Mouse (Mus musculus): ENCODE data around the gene Fgf6. TPM values are rescaled to one million over a fixed set of nuclear protein-coding genes. Genes with fewer than 3 reads are reported as not detected.

Fgf6 gene
- not detected in 2 replicates for polyA plus RNA-seq (2015; fragmentation: Nextera tagmentation; extraction: Ambion mirVana)

GRCm38 (mm10) chr6:127014906-127015770 is at the start of gene Fgf6:
Gene Fgf6 (plus strand): TSS chr6:127015586.
- no peak within 1 kb of the TSS for H3K9ac ChIP-seq
- H3K4me1 ChIP-seq (replicated peaks): no peaks in the 10 kb centered on the region
- WGBS: 79% methylated on average over 26 of the region's 26 CpGs
- no peak within 1 kb of the TSS for H3K27ac ChIP-seq
- ATAC-seq: no peak
- peaks cover 2% of the 10 kb centered on the region for H3K27me3 ChIP-seq (replicated peaks)
- H3K4me3 ChIP-seq (replicated peaks): no peak within 1 kb of the TSS
- H3K9me3 ChIP-seq: no peaks in the 10 kb centered on the region
- H3K4me2 ChIP-seq (replicated peaks): no peak within 1 kb of the TSS
- no peaks in the 10 kb centered on the region for H3K36me3 ChIP-seq

GRCm38 (mm10) chr6:126966241-126967026 is 49.0 kb upstream of the Fgf6 start:
- H3K27me3 ChIP-seq (replicated peaks): no peaks in the 10 kb centered on the region
- H3K9ac ChIP-seq: no peak overlapping the region
- no peak for ATAC-seq
- 84% methylated on average over 14 of the region's 14 CpGs for WGBS
- no peaks in the 10 kb centered on the region for H3K4me1 ChIP-seq (replicated peaks)
- H3K9me3 ChIP-seq: no peaks in the 10 kb centered on the region
- no peak overlapping the region for H3K27ac ChIP-seq
- no peak overlapping the region for H3K4me3 ChIP-seq (replicated peaks)
- H3K4me2 ChIP-seq (replicated peaks): no peak overlapping the region
- no peaks in the 10 kb centered on the region for H3K36me3 ChIP-seq

- WGBS: 52% methylated on average over 5 of the region's 5 CpGs
These were observed 33.7 kb upstream of the Fgf6 start for GRCm38 (mm10) chr6:126981539-126982234.

GRCm38 (mm10) chr6:126993676-126994075 is 21.7 kb upstream of the Fgf6 start:
- H3K27ac ChIP-seq: no peak overlapping the region
- H3K9me3 ChIP-seq: no peaks in the 10 kb centered on the region
- no peaks in the 10 kb centered on the region for H3K27me3 ChIP-seq (replicated peaks)
- no peak for ATAC-seq
- no peak overlapping the region for H3K4me3 ChIP-seq (replicated peaks)
- no peak overlapping the region for H3K9ac ChIP-seq
- WGBS: 53% methylated on average over 2 of the region's 2 CpGs
- H3K36me3 ChIP-seq: no peaks in the 10 kb centered on the region
- H3K4me2 ChIP-seq (replicated peaks): no peak overlapping the region
- no peaks in the 10 kb centered on the region for H3K4me1 ChIP-seq (replicated peaks)

More at GRCm38 (mm10) chr6:126981539-126982234, 33.7 kb upstream of the Fgf6 start:
- Histone ChIP-seq H3K9me3 (no peaks in the 10 kb centered on the region), H3K4me2 (replicated peaks) (no peak overlapping the region), H3K27ac (no peak overlapping the region), H3K36me3 (no peaks in the 10 kb centered on the region), H3K9ac (no peak overlapping the region), H3K27me3 (replicated peaks) (no peaks in the 10 kb centered on the region), H3K4me1 (replicated peaks) (no peaks in the 10 kb centered on the region), H3K4me3 (replicated peaks) (no peak overlapping the region)
- ATAC-seq: no peak

- Histone ChIP-seq H3K9ac (no peak overlapping the region), H3K36me3 (no peaks in the 10 kb centered on the region), H3K9me3 (no peaks in the 10 kb centered on the region), H3K4me2 (replicated peaks) (no peak overlapping the region), H3K27me3 (replicated peaks) (no peaks in the 10 kb centered on the region), H3K4me1 (replicated peaks) (no peaks in the 10 kb centered on the region), H3K4me3 (replicated peaks) (no peak overlapping the region), H3K27ac (no peak overlapping the region)
- ATAC-seq: no peak
- 83% methylated on average over 3 of the region's 3 CpGs for WGBS
These were observed 19.9 kb upstream of the Fgf6 start for GRCm38 (mm10) chr6:126995494-126995893.

- no peak overlapping the region for H3K9ac ChIP-seq
- no peaks in the 10 kb centered on the region for H3K9me3 ChIP-seq
- H3K27me3 ChIP-seq (replicated peaks): no peaks in the 10 kb centered on the region
- H3K27ac ChIP-seq: no peak overlapping the region
- H3K4me1 ChIP-seq (replicated peaks): no peaks in the 10 kb centered on the region
- H3K4me3 ChIP-seq (replicated peaks): no peak overlapping the region
- WGBS: 59% methylated on average over 5 of the region's 5 CpGs
- H3K36me3 ChIP-seq: no peaks in the 10 kb centered on the region
- no peak for ATAC-seq
- no peak overlapping the region for H3K4me2 ChIP-seq (replicated peaks)
These were observed 19.0 kb upstream of the Fgf6 start for GRCm38 (mm10) chr6:126996399-126996798.

GRCm38 (mm10) chr6:127005646-127006045 is 9.7 kb upstream of the Fgf6 start:
- Histone ChIP-seq H3K4me3 (replicated peaks) (no peak overlapping the region), H3K27me3 (replicated peaks) (no peaks in the 10 kb centered on the region), H3K4me2 (replicated peaks) (no peak overlapping the region), H3K4me1 (replicated peaks) (no peaks in the 10 kb centered on the region), H3K27ac (no peak overlapping the region), H3K9me3 (no peaks in the 10 kb centered on the region), H3K36me3 (no peaks in the 10 kb centered on the region), H3K9ac (no peak overlapping the region)
- 85% methylated on average over 3 of the region's 3 CpGs for WGBS
- no peak for ATAC-seq

- no peak for ATAC-seq
- H3K27ac ChIP-seq: no peak overlapping the region
- no peak overlapping the region for H3K9ac ChIP-seq
- no peaks in the 10 kb centered on the region for H3K27me3 ChIP-seq (replicated peaks)
- H3K36me3 ChIP-seq: no peaks in the 10 kb centered on the region
- WGBS: 71% methylated on average over 3 of the region's 3 CpGs
- H3K4me1 ChIP-seq (replicated peaks): no peaks in the 10 kb centered on the region
- H3K4me3 ChIP-seq (replicated peaks): no peak overlapping the region
- no peaks in the 10 kb centered on the region for H3K9me3 ChIP-seq
- no peak overlapping the region for H3K4me2 ChIP-seq (replicated peaks)
These were observed 8.8 kb upstream of the Fgf6 start for GRCm38 (mm10) chr6:127006551-127006950.

GRCm38 (mm10) chr6:127010021-127010420 is 5.4 kb upstream of the Fgf6 start:
- no peak for ATAC-seq
- no peaks in the 10 kb centered on the region for H3K9me3 ChIP-seq
- H3K4me3 ChIP-seq (replicated peaks): no peak overlapping the region
- no peak overlapping the region for H3K4me2 ChIP-seq (replicated peaks)
- no peaks in the 10 kb centered on the region for H3K27me3 ChIP-seq (replicated peaks)
- H3K36me3 ChIP-seq: no peaks in the 10 kb centered on the region
- no peak overlapping the region for H3K27ac ChIP-seq
- no peak overlapping the region for H3K9ac ChIP-seq
- 92% methylated on average over 13 of the region's 13 CpGs for WGBS
- no peaks in the 10 kb centered on the region for H3K4me1 ChIP-seq (replicated peaks)

GRCm38 (mm10) chr6:127011947-127012535 is 3.3 kb upstream of the Fgf6 start:
- H3K4me3 ChIP-seq (replicated peaks): no peak overlapping the region
- H3K4me1 ChIP-seq (replicated peaks): no peaks in the 10 kb centered on the region
- no peak overlapping the region for H3K4me2 ChIP-seq (replicated peaks)
- no peak overlapping the region for H3K27ac ChIP-seq
- H3K27me3 ChIP-seq (replicated peaks): no peaks in the 10 kb centered on the region
- no peak for ATAC-seq
- H3K9me3 ChIP-seq: no peaks in the 10 kb centered on the region
- WGBS: 82% methylated on average over 13 of the region's 13 CpGs
- no peak overlapping the region for H3K9ac ChIP-seq
- no peaks in the 10 kb centered on the region for H3K36me3 ChIP-seq

GRCm38 (mm10) chr6:127019254-127019653 is 3.9 kb downstream of the Fgf6 start:
- 2% methylated on average over 6 of the region's 6 CpGs for WGBS
- no peak overlapping the region for H3K4me3 ChIP-seq (replicated peaks)
- H3K36me3 ChIP-seq: no peaks in the 10 kb centered on the region
- no peak overlapping the region for H3K4me2 ChIP-seq (replicated peaks)
- no peak overlapping the region for H3K9ac ChIP-seq
- no peaks in the 10 kb centered on the region for H3K9me3 ChIP-seq
- no peak overlapping the region for H3K27ac ChIP-seq
- no peaks in the 10 kb centered on the region for H3K4me1 ChIP-seq (replicated peaks)
- H3K27me3 ChIP-seq (replicated peaks): peaks cover 18% of the 10 kb centered on the region
- ATAC-seq: no peak

- Histone ChIP-seq H3K36me3 (no peaks in the 10 kb centered on the region), H3K27me3 (replicated peaks) (peaks cover 18% of the 10 kb centered on the region), H3K4me1 (replicated peaks) (no peaks in the 10 kb centered on the region), H3K4me2 (replicated peaks) (no peak overlapping the region), H3K4me3 (replicated peaks) (no peak overlapping the region), H3K9ac (no peak overlapping the region), H3K9me3 (no peaks in the 10 kb centered on the region), H3K27ac (no peak overlapping the region)
- ATAC-seq: no peak
- 18% methylated on average over 13 of the region's 13 CpGs for WGBS
These were observed 5.0 kb downstream of the Fgf6 start for GRCm38 (mm10) chr6:127020431-127020830.

Measured in intestine, embryonic 15.5 days (tissue).